Mouse (Mus musculus) stomach, postnatal 0 days (tissue): ENCODE measurements around the gene Hsd3b7.
A peak's percentile ranks its signal among the peaks of the same experiment; 100 is the strongest.

Experiments
- CTCF ChIP-seq: IDR thresholded peaks from 2 replicates; pipeline ENCODE4 v1.5.1; 2016; ENCODE audit warnings: antibody characterized with exemption, low read depth, mild to moderate bottlenecking, moderate library complexity
- EP300 ChIP-seq: optimal IDR thresholded peaks from 2 replicates; pipeline ENCODE3; 2016; ENCODE audit warnings: antibody characterized with exemption

- TF ChIP-seq CTCF (peak; percentile 100), EP300 (no peak)
These were observed at the start of gene Hsd3b7 for GRCm38 (mm10) chr7:127800435-127801009.
